Mouse (Mus musculus): ENCODE measurements around the gene Trpv2. TPM values are rescaled to one million over a fixed set of nuclear protein-coding genes. Genes with fewer than 3 reads are reported as not detected.

The Trpv2 gene
- total RNA-seq, 2 experiments from 2014 or later: 21.9 to 22.2 TPM

DNA sequence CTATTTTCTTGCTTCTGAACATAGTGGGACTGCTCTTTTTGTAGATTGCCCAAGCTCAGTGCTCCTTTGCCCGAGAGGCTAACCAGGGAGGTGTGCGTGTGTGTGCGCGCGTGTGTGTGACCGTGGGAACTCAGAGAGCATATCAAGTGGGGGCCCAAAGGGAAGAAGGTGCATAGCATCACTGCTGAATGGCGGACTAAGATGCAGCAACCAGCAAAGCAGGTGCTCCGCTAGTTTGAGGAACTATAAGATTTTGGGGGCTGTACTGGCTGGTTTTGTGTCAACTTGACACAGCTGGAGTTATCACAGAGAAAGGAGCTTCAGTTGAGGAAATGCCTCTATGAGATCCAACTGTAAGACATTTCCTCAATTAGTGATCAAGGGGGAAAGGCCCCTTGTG, 46.8 kb downstream of the Trpv2 start:
- no peak for DNase-seq (ENCODE audit: low spot score in 2 of 2)
- intact Hi-C loops (cut with DNase I): no loop called here

DNA sequence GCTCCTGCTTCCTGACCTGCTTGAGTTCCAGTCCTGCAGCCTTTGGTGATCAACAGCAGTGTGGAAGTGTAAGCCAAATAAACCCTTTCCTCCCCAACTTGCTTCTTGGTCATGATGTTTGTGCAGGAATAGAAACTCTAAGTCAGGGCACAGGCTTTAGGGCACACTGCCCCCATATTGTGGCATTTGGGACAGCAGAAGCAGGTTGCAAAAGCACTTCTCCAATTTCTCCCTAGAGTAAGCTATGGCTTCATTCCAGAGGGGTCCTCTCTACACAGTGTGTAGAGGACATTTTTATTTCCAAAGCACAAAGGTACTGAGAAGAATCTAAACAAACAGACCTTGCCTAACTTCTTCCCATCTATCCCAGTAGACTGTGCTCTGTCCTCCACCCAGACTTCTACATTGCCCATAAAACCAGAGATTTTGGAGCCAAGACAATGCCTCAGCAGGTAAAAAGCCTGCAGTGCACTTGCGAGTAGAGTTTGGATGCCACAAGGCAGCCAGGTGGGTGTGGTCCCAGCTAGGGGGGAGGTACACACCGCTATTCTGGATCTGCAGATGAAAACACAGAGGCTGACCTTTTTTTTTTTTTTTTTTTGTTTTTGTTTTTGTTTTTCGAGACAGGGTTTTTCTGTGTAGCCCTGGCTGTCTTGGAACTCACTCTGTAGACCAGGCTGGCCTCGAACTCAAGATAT, 47.4 kb downstream of the Trpv2 start:
- DNase-seq (ENCODE audit: low spot score in 2 of 2): no peak
- intact Hi-C loops (cut with DNase I): no loop called here

DNA sequence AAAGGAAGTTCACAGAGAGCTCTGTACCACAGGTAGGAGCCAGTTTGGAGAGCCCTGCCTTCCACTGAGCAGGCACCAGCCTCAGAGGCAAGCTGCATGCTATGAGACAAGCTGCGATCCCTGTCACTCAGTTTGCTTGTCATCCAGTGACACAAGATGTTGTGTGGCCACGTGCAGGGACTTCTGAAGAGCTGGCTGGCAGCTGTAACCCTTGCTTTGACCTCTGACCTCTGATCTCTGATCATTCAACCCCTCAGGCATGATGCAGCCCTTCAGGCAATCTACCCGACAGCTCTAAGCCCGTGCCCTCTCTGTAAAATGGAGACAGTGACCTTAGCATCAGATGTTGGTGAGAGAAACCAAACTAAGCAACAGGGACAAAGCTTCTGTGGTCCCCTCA, 48.6 kb downstream of the Trpv2 start:
- intact Hi-C loops (cut with DNase I): no loop called here
- no peak for DNase-seq (ENCODE audit: low spot score in 2 of 2)

DNA sequence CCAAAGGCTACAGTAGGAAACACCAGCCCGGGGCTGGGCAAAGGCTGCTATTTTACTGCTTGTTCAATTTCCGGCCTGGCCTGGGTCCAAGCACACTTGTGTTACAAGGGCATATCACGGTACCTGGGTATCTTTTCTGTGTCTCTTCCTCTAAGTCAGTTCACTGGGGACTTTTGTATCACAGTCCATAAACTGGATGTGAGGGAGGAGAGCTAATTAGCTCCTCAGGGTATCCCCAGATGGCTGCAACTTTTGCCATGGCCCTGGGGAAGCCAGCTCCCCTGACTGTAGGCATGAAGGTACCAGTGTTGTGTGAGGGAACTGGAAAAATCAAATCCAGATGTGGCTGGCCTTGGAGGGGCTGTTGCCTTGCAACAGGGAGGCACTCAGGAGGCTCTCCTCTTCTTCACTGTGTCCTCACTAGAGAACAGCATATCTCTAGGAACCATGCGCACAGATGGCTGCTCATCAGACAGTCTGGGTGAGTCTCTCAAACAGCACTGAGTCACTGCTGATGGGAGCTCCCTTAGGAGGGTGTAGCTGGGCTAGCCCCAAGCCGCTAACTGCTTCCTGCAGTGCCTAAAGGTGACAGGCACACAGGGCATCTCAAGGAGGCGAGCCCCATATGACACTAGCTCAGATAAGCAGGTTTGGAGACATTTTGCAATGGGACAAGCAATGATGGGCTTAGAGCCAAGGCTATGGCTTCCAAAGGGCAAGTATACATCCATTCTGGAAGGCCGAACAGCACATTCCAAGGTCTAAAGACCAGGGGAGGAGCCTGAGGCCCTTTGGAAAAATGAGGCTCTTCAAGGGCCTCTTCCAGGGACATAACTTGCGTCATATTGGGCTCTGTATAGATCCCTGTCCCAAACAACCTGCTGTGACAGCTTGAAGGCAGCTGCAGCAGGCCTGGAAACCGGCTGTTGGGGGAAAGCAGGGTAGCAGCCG, 50.3 kb downstream of the Trpv2 start:
- intact Hi-C loops (cut with DNase I): no loop called here
- peak; percentile 46 to 59 for DNase-seq (ENCODE audit: low spot score in 2 of 2)

DNA sequence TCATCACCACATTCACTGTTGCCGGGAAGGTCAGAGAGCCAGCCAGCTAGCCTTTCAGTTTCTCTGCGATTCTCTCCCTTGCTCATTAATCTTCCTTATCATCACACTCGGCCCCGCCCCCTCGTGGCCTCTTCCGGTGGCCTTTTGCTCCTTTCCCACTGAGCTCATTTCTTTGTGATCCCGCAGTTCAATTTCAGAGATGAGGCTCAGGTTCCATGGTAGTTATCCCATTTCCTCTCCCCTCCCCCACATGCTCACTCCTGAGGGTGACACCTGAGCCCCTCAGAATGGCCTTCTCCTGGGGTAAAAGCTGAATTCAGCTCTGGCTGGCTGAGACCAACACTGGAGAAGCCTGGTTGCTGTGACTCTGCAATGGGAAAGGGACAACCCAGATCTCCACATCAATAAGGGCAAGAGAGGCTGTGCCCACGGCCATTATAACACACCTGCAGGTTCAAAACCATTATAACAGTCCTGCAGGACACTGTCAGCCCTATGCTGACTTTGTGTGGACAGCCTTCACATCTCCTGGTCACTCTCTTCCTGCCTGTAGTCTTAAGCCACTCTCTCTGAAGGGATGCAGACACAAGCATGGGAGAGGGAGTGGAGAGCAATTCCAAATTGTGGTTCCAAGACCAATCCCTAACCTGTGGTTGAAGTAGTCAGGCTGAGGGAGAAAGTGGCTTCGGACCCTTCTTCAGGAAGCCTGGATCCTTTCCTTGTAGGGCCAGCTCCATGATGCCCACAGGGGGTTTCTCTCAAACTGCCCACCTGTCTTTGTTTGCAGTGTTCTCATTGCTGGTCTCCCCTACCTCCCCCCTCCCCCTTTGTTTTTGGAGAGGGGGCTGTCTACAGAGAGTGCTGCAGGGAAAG, 55.3 kb downstream of the Trpv2 start:
- no peak for DNase-seq (ENCODE audit: low spot score in 2 of 2)
- intact Hi-C loops (cut with DNase I): no loop called here

DNA sequence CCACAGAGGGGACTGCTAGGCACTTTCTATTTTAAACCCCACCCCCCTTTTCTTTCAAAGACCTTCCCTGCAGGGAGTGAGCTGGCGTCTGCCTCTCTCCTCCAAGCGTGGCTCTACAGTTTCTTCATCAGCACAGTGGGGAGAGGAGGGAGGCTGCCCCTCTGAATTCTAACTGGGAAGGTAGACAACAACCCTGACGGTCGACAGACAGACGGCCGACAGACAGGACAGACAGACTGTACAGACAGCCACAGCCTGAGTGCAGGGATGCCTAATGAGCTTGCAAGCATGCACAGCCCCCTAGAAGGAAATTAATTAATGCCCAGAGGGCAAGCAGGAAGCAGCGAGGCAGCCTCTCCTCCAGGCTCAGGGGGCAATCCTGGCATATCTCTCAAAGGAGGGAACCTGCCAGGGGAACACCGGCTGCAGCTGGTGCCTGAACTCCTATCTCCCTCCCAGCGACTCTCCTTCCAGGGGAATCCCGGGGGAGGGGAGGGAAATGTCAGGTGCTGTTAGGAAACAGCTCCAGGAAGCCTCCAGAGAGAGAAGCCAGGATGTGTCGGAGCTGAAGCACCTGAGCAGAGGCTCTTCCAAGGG, 56.0 kb downstream of the Trpv2 start:
- DNase-seq (ENCODE audit: low spot score in 2 of 2): no peak
- intact Hi-C loops (cut with DNase I): no loop called here

DNA sequence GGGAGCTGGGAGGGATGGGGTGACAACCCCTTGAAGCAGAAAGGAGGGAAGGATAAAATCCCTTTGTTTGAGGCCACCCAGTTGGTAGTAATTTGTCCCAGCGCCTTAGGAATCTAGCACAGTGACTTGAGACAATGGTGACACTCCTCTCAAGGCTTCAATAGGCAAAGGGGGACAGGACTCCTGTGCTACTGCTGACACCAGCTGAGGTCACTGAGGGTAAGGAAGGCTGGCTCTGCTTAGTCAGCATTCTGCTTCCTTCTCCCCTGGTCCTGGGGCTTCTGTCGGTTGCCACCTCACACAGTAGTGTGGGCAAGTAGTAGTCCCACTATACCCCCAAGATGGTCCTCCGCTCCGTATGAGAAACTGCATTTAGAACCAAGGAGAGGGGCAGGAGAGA, 56.9 kb downstream of the Trpv2 start:
- intact Hi-C loops (cut with DNase I): no loop called here

DNA sequence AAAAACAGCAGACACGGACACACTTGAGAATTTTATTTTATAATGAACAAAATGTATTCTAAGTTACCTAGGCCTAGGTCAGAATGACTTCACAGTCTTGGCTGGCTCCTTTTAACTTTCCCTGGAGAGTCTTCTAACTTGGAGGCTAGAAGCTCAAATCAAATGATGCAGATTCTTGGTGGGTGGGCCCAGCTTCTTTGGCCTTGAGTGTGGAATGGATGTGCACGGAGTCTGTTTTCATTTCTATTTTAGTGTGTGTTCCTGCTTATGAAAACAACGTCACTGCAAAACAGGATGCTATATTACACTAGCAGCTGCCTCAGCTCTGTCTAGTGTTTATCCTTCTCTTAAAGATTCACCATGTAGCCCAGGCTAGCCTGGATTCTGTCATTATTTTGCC, 61.1 kb downstream of the Trpv2 start:
- DNase-seq (ENCODE audit: low spot score in 2 of 2): no peak
- intact Hi-C loops (cut with DNase I): no loop called here

More for the DNA sequence above, 56.9 kb downstream of the Trpv2 start:
- no peak for DNase-seq (ENCODE audit: low spot score in 2 of 2)

DNA sequence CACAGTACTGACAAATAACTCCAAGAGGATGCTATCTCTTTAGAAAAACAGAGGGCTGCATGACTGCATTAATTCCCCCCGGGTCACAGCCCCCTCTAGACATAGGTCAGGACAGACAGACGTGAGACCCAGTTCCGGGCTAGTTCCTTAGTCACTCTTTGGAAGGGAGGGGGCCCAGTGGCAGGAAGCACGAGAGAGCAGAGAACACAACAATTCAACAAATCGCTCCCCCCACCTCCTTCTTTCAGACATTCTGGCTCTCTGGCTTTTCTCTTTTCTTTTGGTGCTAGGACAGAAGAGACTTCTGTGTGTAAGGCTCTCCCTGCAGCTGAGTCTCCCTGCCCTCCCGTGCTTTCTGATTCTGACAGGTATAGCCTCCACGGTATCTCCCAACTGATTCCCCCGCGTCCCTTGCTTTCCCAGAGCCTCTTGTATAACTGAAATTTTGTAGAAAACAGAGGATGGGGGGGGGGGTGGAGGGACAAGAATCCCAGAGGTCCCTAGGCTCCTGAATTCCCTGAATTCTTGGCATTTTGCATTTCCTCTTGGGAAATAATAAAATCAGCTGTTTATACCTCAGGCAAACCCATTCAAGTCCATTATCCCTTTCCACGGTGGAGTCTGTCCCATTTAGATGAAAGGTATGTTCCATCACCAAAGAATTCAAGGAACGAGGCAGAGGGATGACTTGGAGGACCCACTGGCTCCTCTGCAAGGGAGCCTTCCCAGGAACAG, 62.0 kb downstream of the Trpv2 start:
- intact Hi-C loops (cut with DNase I): no loop called here

DNA sequence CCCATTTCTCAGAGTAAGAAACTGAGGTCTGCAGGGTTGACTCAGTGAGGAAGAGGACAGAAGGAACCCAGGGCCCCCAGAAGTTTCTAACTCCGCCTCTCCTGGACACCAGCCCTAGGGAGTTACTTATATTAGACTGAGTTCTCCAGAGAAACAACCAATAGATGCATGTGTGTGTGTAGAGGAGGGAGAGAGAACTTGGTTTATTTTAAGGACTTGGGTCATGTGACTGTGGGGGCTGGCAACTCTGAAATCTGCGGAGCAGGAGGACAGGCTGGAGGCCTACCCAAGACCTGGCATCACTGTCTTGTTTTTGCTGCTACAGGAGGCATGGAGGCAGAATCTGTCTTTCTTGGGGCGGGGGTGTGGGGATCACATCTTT, 62.5 kb downstream of the Trpv2 start:
- peak; percentile 63 to 86 for DNase-seq (ENCODE audit: low spot score in 2 of 2)

More for the DNA sequence above, 62.0 kb downstream of the Trpv2 start:
- DNase-seq (ENCODE audit: low spot score in 2 of 2): no peak

DNA sequence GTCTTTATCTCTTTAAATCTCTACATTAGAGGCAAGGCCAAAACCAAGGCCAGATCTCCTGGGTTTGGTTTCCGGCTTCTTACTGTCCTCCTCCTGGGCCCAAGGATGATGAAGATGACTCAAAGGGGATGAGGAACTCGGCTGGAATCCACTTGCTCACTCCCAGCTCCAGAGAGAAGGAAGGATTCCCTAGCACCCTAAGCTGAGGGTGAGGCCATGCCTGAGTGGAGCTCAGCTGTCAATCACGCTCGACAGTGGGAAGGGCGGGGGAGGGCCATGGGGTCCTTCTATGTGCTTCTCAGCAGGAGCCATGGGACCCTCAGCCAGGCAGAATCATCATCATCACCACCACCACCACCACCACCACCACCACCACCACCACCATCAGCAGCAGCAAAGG, 63.1 kb downstream of the Trpv2 start:
- intact Hi-C loops (cut with DNase I): no loop called here
- no peak for DNase-seq (ENCODE audit: low spot score in 2 of 2)

More for the DNA sequence above, 62.5 kb downstream of the Trpv2 start:
- intact Hi-C loops (cut with DNase I): no loop called here

DNA sequence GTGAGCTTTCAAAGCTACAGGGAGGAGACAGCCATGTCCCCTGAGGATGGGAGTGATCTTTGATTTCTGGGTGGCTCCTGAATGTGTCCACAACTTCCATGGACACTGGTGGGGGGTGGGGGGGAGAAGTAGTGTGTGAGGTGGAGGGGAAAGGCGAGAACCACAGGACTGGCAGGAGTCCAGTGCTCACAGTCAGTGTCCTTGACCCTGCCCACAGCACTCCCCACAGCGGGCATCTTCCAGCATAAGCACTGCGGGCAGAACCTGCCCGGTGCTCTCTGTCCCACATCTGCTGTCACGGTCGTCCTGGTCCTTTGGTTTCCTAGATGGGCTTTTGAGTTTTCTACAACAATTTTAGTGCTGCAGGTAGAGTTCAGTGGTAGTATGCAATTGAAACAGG, 63.5 kb downstream of the Trpv2 start:
- intact Hi-C loops (cut with DNase I): no loop called here
- no peak for DNase-seq (ENCODE audit: low spot score in 2 of 2)

DNA sequence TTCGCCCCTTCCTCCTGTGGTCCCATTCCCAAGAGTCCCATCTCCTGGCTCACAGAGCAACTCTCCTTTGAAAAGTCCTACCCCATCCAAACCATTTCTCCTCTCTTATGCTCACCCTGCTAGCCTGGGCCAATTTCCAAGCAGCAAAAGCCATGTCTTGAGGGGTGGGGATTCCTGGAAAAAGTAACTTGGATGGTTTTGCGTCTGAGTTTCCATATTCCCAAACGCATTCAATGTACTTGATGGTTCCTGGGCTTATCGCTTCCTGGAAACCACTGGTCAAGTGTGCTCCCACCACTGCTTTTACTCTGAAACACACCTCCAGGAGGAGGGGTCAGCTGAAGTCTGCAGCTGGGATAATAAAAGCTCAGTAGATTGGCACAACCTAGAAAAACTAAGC, 64.1 kb downstream of the Trpv2 start:
- intact Hi-C loops (cut with DNase I): no loop called here
- DNase-seq (ENCODE audit: low spot score in 2 of 2): no peak

DNA sequence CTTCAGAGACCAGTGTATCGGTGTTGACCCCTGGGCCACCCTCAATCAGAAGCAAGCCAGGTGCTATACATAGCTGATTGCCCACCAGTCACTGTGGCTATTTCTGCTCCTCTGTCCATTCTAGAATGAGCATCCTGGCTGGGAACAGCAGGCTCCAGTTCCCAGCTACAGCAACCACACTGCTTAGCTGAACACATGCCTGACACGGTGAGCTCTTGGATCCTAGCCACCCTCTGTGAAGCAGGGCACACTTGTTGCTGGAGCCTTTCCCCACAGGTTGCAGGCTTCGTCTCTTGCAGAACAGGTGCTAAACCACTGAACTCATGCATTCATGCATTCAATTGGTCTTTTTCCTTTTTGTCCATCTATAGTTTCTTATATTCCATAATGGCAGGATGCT, 66.1 kb downstream of the Trpv2 start:
- intact Hi-C loops (cut with DNase I): no loop called here
- DNase-seq (ENCODE audit: low spot score in 2 of 2): no peak

DNA sequence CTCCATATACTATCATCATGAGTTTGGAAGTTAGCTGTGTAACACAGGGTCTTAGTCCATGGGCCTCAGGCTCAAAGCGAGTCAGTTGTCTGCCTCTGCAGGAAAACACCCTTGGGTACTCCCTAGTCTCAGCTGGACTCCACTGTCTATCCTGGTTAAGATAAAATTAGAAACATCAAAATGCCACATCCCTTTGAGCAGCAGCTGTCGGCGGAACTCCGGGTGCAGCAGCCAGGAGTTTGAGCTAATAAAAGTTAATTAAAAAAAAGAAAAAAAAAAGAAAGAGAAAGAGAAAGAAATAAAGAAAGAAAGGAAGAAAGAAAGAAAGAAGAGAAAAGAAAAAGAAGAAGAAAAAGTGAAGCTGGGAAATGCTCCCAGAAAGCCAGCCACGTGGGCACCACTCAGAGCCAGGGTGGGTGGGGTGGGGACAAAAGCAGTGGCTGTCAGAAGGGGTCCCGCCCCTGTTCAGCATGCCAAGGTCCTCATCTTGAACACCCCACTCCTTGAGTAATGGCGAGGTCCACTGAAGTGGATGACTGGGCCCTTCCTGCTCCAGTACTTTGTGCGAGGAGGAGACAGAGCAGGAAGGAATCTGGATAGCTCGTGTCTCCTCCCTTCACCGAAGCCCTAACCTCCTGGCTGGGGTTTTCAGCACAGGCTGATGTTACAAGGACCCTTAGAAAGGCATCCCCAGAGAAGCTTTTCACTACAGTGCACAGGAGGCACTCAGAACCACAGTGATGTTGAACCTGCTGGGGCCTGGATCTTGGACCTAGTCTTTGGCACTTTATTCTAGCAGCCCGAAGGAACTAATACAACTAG, 67.9 kb downstream of the Trpv2 start:
- DNase-seq (ENCODE audit: low spot score in 2 of 2): no peak

DNA sequence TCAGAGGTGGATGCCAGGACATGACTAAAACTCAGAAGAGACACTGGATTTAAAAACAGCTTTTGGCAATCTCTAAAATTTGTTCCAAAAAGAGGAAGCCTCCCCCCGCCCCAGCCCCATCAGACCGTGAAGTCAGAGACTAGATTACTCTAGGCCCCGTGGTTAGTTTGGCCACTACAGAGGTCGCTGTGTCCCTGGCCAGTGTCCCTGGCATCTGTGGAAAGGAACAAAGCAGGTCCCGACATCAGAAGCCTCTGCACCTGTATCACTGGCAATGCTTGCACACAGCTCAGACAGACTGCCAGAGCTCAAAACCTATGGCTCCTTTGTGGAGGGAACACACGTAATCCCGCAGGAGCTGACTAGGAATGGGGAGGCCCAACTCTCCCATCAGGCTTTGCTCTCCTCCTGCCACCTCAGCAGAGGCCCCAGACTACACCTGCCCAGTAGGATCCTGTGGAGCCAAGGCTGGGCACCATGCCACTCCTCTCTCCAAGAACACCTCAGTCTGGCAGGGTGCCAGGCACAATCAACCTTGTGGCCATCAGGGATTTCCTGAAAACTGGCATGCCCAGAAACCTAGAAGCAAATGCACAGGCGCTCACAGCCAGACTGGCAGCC, 68.8 kb downstream of the Trpv2 start:
- intact Hi-C loops (cut with DNase I): no loop called here
- peak in 1 of 2 experiments; percentile 17 for DNase-seq (ENCODE audit: low spot score in 2 of 2)

More for the DNA sequence above, 67.9 kb downstream of the Trpv2 start:
- intact Hi-C loops (cut with DNase I): no loop called here

DNA sequence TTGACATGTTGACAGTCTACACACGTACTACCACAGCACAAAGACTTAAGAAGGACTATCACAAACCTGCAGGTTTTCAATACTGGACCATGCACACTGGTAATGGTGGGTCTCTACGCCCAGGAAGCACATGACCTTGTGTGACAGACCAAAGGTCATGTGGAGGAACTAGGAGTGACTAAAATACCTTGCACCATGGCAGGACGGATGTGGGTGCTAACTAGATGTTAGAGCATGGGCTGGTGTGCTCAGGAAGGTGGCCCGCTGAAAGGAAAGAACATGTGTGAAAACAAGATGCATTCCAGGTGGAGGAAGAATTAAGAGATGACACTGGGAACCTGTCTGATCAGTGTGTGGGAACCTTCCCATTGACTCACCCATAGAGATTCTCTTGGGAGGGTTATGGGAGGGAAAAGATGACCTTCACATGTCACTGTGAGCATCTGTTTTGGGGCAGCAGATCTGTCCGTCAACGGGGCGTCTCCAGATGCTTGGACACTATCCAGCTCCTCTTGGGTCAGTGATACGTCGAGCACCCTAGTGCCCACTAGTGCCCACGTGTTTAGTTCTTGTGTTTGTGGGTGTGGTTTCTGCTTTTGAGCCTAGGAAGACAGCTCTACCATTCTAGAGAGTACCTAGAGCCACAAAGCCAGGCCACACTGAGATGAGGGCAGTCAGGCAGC, 69.5 kb downstream of the Trpv2 start:
- intact Hi-C loops (cut with DNase I): no loop called here
- no peak for DNase-seq (ENCODE audit: low spot score in 2 of 2)

Data from left cerebral cortex, postnatal 14 days (tissue).